Mouse (Mus musculus): ENCODE data around the gene Efna4. TPM values are rescaled to one million over a fixed set of nuclear protein-coding genes. Genes with fewer than 3 reads are reported as not detected.

Efna4 gene
- total RNA-seq, 2 experiments from 2014 or later: 1.2 TPM; not detected in 1

DNA sequence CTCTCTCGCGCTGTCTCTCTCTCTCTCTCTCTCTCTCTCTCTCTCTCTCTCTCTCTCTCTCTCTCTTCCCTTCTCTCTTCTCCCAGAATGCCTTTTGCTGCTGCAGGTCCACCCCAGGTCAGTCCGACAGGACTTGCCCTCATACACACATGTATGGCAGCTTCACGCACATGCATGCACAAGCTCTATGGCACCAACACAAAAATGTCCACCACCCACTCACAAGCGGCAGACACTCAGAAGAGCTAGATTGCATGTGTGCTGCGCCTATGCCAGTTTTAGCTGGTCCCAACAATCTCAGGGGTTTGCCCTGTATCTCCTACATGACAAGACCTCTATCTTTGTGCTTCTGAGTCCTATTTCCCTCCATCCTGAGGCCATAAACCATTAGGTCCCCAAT, 20.6 kb downstream of the Efna4 start:
- intact Hi-C loops (cut with DNase I): loop anchor here (5.0 to 10.0 kb wide), 4 partner anchors 35 to 540 kb away; partner anchors contain the start of gene Ube2q1

DNA sequence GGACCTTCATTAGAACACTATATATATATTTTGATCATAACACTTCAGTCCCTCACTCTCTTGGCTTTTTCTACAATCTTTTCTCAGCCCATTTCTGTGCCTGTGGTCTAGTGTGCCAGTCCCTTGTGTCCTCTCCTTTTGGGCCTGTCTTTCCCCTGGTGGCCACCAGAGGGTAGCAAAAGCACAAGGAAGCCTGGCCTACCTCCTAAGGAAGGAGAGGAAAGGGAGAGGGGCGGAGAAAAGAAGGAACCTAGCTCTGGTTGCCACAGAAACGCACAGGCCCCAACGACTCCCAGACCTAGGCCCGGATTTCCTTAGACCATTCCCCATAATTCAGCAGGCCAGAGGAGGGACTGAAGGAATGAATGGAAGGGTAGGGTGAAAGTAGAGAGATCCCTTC, 21.0 kb downstream of the Efna4 start:
- intact Hi-C loops (cut with DNase I): loop anchor here (5.0 to 10.0 kb wide), 4 partner anchors 35 to 540 kb away; partner anchors contain the start of gene Ube2q1
- DNase-seq (ENCODE audit: low spot score in 2 of 2): peak; percentile 88 to 89

More for the DNA sequence above, 20.6 kb downstream of the Efna4 start:
- no peak for DNase-seq (ENCODE audit: low spot score in 2 of 2)

DNA sequence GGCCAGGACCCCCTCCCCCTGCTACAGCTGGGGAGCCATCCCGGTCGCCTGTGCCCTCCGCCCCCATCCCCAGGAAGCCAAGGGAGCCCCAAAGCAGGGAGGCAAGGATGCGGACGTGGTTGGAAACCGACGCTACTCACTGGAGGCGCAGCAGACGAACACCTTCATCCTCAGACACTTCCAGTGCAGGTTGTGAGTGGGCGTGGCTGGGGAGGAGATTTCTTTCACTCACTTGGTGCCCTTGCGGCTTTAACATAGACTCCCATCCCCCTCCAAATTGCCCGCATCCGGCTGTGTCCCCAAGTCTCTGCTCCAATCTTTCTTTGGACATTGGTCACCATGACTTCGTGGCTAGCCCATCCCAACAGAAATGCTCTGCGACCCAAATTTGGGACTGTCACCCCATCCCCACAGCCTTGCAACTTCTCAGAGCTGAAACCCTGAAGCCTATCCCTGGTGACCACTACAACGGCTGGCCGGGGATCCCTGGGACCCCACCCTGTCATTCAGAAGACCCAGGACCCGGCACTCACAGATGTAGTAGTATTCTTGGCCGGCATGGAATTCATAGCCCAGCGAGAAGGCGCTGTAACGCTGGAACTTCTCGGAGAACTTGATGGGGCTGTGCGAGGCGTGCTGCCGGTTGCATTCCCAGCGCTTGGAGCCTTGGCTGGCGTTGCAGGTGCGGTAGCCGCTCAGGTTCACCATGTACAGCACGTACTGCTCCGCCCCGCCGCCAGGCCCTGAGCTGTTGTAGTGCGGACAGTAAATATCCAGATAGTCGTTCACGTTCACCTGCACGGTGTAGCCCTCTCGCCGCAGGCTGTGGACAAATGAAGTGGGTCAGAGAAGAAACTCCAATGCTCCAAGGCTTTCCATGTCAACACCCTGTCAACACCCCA, 21.6 kb downstream of the Efna4 start:
- no peak for DNase-seq (ENCODE audit: low spot score in 2 of 2)
- intact Hi-C loops (cut with DNase I): loop anchor here (5.0 to 10.0 kb wide), 4 partner anchors 36 to 541 kb away; partner anchors contain the start of gene Ube2q1

DNA sequence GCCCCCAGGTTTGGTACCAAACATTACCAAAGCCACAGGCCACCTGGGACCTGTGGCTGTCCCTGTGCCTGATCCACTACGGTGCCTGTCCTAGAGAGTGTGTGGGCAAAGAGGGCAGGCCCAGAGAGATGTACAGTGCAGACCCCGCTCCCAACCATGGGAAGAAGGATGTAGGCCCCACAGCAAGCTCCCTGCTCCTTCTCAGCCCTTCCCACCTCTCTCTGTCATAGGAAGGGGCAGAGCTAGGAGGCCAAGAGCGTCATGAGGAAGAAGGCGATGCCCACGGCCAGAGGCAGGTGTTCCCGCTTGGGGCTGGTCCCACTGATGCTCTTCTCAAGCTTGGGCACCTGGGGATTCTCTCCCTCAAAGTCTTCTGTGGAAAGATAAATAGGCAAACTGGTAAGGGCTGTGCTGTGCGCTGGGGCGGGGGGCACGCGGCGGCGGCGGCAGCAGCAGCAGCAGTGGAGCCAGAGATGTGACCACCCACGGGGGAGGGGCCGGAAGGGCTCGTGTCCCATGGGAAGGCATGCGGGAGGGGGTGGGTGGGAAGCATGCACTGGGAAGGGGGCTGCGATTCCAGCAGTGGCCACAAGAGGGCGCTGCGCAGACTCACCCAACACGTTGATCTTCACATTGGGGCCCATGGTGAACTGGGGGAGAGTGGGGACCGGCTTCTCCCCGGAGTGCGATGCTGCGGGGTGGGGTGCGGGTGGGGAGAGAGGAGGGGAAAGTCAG, 22.5 kb downstream of the Efna4 start:
- peak; percentile 76 to 77 for DNase-seq (ENCODE audit: low spot score in 2 of 2)
- intact Hi-C loops (cut with DNase I): loop anchor here (5.0 to 10.0 kb wide), 4 partner anchors 37 to 542 kb away; partner anchors contain the start of gene Ube2q1

DNA sequence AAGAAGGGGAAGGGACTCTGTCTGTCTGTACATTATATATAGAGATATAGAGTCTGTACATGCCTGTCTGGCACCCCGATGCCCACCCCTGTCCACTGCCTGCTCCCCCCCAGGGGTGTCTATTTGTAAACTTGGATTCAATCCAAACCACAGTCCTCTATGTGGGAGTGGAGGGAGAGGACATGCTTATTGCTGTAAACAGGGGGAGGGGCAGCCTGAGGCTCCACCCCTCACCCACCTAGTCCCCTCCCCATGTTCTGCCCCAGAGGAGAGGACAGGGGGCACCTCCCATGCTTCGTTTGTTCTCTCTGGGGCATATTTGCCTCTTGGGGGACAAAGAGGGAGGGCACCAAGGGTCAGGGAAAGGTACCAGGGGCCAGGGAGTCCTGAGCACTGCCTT, 23.0 kb downstream of the Efna4 start:
- intact Hi-C loops (cut with DNase I): loop anchor here (5.0 to 10.0 kb wide), 4 partner anchors 38 to 543 kb away; partner anchors contain the start of gene Ube2q1
- no peak for DNase-seq (ENCODE audit: low spot score in 2 of 2)

DNA sequence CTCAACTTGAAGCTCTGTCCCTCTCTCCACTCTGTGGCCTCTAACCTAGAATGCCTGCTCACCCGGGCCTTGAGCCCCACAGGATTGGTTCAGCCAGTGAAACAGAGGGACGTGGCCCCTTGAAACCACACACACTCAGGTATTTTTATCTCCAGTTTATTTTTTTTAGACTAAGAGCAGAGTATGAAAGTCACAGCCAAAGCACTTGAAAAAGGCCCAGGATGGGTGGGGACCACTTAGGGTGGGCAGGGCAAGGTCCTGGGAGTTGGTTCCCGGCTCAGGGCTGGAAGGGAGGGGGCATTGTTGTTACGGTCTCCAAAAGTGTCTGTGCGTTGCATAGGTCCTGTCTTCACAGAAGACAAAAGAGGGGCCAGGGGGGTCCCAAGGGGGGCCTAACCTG, 23.5 kb downstream of the Efna4 start:
- intact Hi-C loops (cut with DNase I): loop anchor here (10.0 kb wide), 2 partner anchors 170 to 460 kb away; partner anchors contain the start of gene Ube2q1
- DNase-seq (ENCODE audit: low spot score in 2 of 2): no peak

DNA sequence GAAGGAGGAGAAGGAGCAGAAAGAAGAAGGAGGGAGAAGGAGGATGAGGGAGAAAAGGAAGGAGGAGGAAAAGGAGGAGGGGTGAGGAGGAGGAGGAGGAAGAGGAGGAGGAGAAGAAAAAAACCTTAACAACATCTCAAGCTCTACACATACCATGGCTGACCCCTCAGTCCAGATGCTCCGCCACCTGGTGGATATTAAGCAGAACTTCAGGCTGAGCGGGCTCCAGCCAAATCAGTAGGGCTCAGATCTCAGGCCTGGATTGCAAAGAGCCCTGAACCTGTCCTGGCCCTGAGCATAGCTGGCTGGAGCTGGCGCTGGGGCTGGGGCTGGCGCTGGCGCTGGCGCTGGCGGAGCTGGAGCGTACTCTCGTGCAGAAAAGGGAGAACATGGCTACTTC, 29.7 kb downstream of the Efna4 start:
- no peak for DNase-seq (ENCODE audit: low spot score in 2 of 2)
- intact Hi-C loops (cut with DNase I): loop anchor here (2.0 kb wide), 1 partner anchor 57 kb away; no protein-coding TSS in a partner anchor

DNA sequence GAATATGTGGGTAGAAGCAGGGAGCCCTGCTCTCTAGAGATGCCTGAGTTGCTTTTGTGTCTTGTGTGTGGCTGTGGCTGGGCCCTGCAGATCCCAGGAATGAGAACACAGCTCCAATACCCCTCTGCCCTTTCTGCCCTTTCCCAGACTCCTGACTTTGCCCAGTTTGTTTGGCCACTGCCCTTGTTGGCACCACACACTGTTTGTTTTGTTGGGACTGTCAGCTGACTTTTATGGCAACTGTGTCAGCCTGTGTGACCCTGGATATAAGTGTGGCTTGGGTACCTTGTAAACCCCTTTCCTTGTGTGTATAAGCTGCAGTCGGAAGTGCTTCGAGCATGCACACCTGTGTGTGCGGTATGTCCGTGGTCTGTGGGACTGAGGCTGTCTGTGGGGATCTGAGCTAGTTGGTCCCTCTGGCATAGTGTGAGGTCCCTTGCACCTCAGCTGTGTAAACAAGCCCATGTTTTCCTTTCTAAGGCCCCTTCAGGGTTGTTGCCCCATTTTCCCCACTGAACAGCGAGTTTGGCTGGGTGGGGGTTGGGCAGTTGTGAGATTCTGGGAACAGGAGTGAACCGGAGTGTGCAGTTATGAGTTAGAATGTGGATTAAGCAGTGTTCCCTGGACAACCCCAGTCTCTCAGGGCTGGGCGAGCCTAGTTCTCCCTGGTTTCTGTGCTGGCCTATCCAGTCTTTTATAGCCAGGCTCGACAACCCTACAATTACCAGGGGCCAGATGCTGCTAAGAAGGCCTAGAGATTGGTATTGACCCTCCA, 32.1 kb downstream of the Efna4 start:
- intact Hi-C loops (cut with DNase I): no loop called here
- no peak for DNase-seq (ENCODE audit: low spot score in 2 of 2)

DNA sequence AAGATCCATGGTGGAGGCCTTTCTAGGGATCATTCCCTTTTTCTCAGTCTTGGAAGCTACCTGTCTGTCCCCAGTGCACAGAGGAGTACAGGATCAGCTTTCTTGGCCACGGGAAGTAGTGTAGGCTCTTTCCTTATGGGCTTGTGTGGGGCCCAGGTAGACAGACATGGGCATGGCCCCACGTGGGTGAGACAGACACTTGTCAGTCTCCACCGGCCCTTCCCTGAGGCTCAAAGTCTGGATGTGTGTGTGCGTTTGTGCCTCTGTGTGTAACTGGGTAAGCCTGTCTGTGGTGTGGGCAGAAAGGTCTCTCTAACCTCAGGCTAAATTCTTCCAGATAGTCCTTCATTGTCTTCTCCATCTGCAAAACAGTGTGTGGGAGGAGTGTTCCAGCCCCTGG, 32.7 kb downstream of the Efna4 start:
- intact Hi-C loops (cut with DNase I): no loop called here
- no peak for DNase-seq (ENCODE audit: low spot score in 2 of 2)

DNA sequence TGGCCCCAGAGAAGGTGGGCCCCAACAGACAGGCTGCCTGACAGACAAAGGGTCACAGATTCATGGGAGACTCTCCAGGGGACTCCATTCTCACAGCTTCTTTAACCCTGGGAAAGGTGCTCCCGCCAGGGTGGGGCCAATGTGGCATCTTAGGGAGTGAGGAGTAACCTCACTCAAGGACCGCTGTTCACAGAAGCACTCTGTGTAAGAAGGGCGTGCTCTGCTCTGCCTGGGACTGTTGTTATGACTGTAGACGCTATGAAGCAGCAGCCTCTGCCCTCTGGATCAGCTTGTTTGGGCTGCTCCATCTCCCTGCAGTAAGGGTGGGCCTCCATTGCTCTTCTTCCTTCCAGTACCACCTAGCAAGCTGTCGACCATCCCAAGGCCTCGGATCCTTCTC, 33.4 kb downstream of the Efna4 start:
- DNase-seq (ENCODE audit: low spot score in 2 of 2): no peak
- intact Hi-C loops (cut with DNase I): no loop called here

DNA sequence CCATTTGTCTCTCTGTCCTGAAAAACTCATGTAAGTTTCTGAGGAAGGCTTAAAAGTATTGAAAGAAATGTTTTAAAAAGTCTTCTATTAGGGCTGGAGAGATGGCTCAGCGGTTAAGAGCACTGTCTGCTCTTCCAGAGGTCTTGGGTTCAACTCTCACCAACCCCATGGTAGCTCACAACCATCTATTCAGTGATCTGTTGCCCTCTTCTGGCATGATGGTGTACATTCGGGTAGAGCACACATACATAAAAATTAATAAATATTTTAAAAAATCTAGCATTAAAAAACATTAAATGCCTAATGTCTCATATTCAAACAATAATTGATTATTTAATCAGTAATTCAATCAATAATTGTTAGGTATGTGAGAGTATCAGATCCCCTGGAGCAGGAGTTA, 37.3 kb downstream of the Efna4 start:
- DNase-seq (ENCODE audit: low spot score in 2 of 2): no peak
- intact Hi-C loops (cut with DNase I): no loop called here

DNA sequence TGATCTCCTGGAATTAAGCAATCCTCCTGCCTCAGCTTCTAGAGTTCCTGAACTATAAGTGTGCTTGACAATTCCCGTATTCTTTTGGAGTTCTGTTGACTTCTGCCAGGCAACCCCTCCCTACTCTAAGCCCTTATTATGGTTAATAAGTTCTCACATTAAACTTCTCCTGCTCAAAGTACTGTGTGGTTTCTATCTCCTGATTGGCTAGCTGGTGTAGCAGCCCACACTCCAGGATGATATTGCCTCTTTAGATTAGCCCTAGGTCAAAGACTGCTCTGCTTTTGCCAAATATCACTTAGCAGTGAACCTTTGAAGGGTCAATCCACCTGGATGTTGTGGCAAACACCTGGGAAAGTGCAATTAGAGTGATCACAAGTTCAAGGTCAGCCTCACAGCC, 37.8 kb downstream of the Efna4 start:
- intact Hi-C loops (cut with DNase I): no loop called here
- no peak for DNase-seq (ENCODE audit: low spot score in 2 of 2)

DNA sequence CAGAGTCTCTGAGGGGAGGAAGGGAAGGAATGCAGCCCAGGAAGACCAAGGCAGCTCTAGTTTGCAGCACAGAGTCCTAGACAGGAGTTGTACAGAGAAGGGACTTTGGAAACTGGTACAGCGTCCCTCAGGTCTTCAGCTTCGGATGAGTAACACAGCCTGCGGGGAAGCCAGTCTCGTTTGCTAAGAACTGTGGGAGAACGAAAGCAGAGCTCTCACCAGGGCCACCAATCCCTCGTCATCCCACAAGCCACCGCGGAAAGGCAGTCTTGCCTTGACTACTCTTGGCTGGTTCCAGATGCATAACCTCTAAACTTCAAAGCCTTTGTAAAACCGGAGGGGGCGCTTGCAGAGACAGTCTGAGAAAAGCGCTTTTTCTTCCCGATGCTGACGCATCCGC, 38.3 kb downstream of the Efna4 start:
- intact Hi-C loops (cut with DNase I): no loop called here
- DNase-seq (ENCODE audit: low spot score in 2 of 2): peak; percentile 33 to 39

DNA sequence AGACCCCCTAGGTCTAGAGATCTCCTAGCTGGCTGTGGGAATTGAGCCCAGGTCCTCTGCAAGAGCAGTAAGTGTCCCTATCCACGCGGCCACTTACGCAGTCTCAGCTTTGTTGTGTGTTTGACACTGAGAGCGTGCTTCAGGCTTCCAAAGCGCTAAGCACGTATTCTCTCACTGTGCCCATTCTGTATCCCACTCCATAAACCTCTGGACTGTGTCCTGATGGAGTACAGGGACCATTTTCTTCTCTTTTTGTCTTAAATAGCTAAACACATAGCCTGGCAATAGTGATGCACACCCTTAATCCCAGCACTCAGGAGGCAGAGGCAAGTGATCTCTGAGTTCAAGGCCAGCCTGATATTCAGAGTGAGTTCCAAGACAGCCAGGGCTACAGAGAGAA, 38.9 kb downstream of the Efna4 start:
- no peak for DNase-seq (ENCODE audit: low spot score in 2 of 2)
- intact Hi-C loops (cut with DNase I): no loop called here

DNA sequence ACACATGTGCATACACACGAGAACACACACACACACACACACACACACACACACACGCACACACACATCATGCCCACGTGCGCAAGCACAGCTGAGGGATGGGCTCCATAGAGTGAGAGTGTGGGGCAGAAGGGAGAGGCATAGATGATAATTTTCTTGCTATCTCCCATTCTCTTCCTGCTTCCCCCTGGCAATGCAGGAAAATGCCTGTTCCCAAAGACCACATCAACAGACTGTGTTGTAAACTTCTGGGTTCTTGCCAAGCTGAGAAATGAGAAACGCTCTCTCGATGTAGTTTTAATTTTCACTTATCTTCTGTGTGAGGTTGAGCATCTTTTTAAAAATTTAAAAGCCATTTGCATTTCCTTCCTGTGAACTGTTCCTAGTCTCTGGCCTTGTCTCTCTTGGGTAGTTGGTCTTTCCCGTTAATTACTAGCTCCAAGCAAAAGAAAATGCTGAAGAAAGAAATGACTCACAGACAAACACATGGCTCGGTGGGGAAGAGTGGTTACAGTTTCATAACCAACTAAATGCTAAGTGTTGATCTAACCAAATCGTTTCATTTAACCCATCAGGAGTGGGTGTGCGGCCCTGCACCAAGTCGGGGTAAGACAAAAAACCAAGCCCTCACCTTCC, 40.9 kb downstream of the Efna4 start:
- peak in 1 of 2 experiments; percentile 8 for DNase-seq (ENCODE audit: low spot score in 2 of 2)
- intact Hi-C loops (cut with DNase I): no loop called here

DNA sequence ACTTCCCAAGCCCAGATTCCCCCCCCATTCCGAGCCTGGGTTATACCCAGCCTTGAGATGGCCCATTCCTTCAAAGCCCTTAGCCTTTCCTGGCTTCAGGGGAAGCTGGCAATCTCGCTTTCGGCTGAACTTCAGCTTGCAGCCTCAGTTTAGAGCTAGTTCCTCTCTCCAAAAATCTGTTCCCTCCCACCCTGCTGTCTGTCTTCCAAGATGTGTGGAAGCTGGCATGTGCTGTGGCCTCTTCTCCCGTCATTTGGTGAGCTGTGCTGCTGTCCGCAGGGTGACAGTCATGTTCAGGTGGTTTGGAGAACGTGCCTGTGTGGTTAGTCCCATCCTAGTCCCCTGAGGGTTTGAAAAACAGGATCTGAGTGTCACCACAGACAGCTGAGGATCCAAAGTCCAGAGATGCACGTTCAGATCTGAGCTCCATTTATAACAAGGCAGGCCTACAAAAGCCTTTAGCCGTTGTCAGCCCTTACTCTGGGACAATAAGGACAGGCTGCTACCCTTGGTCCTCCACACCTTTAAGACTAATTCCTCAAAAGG, 42.1 kb downstream of the Efna4 start:
- intact Hi-C loops (cut with DNase I): no loop called here
- peak in 1 of 2 experiments; percentile 10 for DNase-seq (ENCODE audit: low spot score in 2 of 2)

DNA sequence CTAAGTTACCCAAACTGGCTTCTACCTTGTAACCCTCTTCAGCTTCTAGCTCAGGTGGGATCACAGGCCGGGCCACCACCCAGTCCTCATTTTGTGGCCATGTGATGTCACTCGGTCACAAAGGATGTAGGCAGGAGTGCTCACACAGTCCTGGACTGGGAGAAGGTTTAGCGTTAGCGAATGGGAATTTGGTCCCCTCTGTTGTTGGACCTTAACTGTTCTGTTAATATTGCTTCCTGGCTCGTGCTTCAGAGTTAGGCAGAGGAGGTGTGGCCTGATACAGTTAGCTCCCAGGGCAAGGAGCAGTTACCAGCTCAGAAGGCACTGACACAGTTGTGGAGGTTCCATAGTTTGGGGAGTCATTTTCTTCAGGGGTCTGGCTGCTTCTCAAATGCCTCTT, 43.6 kb downstream of the Efna4 start:
- DNase-seq (ENCODE audit: low spot score in 2 of 2): no peak
- intact Hi-C loops (cut with DNase I): no loop called here

DNA sequence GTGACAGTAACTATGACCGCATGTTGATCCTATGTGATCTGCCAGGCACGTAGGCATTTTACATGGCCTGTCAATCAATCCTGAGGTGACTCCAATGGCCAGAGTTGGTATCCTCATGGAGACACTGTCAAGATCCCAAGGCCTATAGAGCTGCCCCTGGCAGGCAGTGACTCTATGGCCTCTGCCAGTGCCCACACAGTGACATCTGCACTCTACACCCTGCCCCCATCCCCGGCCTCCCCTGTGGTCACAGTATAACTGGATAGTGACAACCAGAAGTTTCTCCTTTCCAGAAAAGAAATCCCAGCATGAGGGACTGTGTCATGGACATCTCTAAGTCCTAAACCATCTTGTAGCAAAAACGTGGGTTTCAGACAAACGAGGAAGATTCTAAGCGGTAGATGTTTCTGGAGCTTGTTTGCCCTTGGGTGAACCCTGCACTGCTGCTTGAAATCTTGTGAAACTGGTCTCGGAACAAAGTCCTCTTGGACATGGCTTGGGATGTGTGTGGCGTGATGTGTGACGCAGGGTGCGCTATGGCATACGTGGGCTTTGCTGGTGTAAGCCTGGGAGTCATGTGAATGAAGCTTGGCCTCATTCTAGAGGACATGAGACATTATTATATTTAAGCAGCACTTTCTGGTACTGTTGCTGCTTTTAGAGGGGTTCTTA, 44.4 kb downstream of the Efna4 start:
- DNase-seq (ENCODE audit: low spot score in 2 of 2): no peak
- intact Hi-C loops (cut with DNase I): no loop called here
